Mouse (Mus musculus): ENCODE data around the gene Hoxb5.

GRCm38 (mm10) chr11:96347717-96348116, 44.6 kb downstream of the Hoxb5 start:
- TF ChIP-seq CTCF (IDR thresholded peaks at IDR 0.05; ENCODE audit: borderline replicate concordance, control insufficient read depth, extremely low read depth, insufficient read depth, low read length, poor library complexity) (no peak), POLR2A (IDR thresholded peaks at IDR 0.05; ENCODE audit: control insufficient read depth, extremely low read depth, insufficient read depth, low read length, poor library complexity) (no peak)
